Mouse (Mus musculus) lung, postnatal 0 days (tissue): ENCODE results near the gene Rnf216.

Experiments
- CTCF ChIP-seq: IDR thresholded peaks from 2 replicates; pipeline ENCODE4 v1.5.1; 2016; ENCODE audit warnings: antibody characterized with exemption, mild to moderate bottlenecking
- EP300 ChIP-seq: IDR thresholded peaks from 2 replicates; pipeline ENCODE4 v1.6.1; 2016; ENCODE audit warnings: antibody characterized with exemption, mild to moderate bottlenecking, control low read depth

GRCm38 (mm10) chr5:143125601-143126000 is 12.8 kb upstream of the Rnf216 start:
- TF ChIP-seq CTCF, result no peak
- TF ChIP-seq EP300, result no peak
